Mouse (Mus musculus) T-helper 1 cell (primary cell): ENCODE results near the gene Wdr63.
"Not testable (repeated sequence)": the region's sequence is repeated elsewhere in the genome, so short reads cannot be mapped to it uniquely, and the experiment has no call there.

Experiments
- in situ Hi-C: fragments of 300-600 bp; cut with MboI, MseI; formaldehyde crosslinking; loops from one replicate; pipeline ENCODE4 v1.15.1; 2025; ENCODE audit warnings: high pct_unique_total_duplicates

Wdr63 gene

DNA sequence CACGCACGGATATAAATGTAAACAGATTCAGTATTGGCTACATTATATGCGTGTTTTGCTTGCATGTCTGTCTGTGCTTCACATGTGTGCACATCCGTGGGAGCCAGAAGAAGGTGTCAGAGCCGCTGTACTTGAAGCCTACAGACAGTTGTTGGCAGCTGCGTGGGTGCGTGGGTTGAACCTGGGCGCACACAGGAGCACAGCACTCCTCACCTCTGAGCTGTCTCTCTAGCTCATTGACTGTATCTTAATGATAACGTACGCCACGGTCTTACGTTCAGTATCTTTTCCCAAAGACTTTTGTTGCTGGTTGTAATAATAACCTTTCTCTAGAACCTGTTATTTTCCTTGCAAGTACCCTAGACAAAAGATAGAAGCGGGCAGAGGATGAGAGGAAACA lies 91.0 kb downstream of the Wdr63 start:
- in situ Hi-C loops: no loop called here

DNA sequence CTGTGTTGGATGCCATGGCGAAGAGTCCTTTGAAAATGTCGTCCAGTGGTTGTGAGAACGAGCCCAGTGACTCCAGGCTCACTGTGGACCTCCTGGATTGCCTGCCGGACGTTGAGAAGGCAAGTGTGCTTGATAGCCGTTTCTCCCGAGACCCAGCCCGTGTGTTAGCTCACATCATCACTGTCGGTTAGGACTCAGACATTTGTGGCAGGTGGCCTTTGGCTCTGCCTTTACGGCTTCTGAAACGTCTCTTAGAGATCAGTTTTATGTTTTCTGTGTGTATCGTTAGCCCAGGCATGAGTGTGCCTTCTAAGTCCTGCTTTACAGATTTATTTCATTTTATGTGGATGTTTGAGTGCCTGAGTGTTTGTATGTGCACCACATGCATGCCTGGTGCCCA lies 93.6 kb downstream of the Wdr63 start:
- in situ Hi-C loops: no loop called here

DNA sequence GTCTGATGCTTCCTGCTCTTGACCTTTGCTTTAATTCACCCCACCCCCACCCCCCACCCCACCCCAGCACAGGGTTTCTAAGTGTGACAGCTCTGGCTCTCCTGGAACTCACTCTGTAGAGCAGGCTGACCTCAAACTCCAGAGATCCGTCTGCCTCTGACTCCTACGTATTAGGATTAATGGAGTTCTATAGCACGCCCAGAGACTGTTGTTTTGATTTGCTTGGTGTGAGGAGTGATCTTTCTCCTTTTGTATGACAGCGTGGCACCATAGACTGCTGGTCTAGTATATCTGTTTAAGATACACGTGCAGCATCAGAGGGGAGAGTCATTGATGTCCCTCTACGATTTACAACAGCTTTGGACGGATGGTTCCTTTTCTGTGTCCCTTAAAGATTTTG lies 94.4 kb downstream of the Wdr63 start:
- in situ Hi-C loops: no loop called here

DNA sequence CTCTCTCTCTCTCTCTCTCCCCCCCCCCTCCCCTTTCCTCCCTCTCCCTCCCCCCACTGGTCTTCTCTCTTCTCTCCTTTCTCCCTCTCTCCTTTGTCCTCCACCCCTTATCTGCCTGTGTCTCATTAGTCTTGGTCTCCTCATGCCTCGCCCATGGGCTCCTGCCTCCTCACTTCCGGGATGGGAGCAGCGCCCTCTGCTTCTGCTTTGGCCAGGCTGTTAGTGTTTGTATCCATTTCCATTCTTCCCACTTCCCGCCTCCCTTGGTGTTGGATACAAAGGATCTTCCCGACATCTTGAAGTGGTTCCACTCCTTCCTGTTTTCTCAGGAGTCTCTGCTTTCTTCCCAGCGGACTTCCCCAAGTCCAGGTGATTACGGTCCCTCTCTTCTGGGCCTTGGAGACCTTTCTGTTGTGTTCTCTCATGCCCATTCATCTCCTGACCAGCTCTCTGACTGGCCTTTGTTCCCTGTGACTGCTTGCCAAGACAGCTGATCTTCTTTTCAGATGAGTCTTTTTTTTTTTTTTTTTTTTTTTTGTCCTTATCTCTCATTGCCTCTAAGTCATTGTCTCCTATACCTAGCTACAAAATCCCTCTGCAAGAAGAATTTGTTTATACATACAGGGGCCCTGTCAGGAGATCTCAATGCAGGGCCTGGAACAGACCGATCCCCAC lies 96.2 kb downstream of the Wdr63 start:
- in situ Hi-C loops: no loop called here

DNA sequence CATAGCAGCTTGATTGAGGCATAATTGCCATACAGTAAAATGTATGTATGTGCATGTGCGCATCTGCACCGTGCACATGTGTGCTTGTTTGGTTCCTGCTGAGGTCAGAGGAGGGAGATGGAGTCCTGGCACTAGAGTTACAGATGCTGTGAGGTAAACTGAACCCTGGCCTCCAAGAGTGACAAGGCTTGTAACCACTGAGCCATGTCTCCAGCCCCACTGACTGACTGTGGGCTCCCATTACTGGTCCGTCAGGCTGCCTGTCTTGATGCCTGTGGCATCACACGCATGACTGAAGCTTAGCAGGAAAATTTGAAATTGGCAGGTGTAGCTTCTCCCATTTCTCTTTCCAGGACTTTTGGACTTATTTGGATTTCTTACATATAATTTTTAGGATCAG lies 97.2 kb downstream of the Wdr63 start:
- in situ Hi-C loops: no loop called here

DNA sequence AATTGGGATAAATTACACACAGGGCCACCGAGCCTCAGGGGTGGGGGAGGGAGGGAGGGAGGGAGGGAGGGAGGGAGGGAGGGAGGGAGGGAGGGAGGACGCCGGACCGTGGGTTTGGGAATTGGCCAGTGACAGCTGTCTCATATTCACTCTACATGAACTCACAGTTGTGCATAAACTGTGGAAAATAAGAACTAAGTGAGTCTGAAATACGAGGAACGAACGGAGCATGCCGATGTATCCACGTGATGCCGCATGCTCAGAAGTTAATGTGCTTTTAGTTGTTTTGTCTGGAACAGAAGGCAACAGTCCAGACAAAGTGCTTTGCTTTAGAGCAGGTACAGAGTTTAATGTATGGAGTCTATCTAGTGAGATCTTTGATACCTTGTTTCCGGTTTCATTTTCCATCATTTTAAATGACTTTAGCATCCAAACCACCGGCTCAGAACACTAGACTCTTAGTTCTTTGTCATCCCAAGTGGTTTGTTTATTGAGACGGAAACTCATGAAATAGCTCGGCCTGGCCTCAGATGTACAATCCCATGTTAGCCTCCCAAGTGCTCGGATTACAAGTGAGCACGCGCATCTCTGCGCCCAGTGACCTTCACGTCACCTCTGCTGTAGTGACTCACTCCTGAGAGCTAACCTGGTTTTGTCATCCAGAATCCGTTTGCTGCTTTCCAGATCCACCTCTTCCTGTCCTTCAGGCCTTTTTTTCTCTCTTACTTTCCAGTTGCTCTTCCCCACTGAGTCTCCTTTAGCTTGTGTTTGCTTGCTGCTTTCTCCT lies 97.9 kb downstream of the Wdr63 start:
- in situ Hi-C loops: no loop called here

DNA sequence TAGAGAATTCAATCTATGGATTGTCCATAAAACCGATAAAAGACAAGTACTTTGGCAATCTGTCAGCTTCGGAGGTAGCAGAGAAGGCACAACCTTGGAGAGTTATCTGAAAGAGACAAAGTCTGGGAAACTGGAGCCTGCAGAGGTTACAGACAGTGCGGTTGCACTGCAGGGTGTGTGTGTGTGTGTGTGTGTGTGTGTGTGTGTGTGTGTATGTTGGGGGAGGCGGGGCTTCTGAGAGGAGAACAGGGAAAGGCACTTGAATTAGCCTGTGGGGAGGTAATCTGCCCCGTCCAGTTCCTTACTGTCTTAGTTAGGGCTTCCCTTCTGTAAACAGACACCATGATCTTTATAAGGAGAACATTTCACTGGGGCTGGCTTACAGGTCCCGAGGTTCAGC lies 100.1 kb downstream of the Wdr63 start:
- in situ Hi-C loops: no loop called here

DNA sequence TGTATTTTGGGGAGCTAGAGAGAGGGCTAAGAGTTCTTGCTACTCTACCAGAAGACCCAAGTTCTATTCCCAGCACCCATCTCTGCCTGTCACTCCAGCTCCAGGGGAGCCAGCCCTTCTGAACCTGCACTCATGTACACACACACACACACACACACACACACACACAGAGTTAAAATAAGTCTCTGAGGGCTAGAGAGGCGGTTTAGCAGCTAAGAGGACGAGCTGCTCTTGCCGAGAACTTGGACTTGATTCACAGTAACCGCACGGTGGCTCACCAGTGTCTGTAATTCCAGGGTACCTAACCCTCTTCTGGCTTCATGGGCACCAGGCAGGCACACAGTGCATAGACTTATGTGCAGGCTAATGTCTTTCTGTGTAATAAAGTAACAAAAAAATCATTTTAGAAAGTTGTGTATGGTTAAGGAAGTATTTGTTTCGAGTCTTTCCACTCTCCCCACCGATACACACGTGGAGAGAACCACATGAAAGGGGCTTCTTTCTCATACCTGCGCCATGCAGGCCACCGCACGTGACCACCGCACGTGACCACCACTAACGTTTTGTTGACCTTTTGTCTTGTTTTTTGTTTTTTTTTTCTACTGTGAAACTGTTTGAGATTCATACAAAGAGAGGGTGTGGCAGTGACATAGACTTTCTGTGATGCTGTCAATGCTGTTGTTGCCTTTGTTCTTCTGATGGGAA lies 103.4 kb downstream of the Wdr63 start:
- in situ Hi-C loops: no loop called here

DNA sequence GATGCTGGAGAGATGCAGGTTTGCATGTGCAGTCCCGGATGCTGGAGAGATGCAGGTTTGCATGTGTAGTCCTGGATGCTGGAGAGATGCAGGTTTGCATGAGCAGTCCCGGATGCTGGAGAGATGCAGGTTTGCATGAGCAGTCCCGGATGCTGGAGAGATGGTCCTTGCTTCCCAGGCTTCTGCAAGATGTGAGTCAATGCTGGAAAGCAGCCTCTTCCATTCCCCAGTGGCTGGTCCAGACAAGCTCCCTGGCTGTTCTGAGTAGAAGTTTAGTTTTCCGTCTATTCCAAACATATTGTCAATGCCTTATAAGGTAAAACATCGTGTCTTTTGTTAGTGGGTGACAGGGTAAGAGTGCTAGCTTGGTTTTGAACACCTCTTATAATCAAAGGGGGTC lies 111.4 kb downstream of the Wdr63 start:
- in situ Hi-C loops: not testable (repeated sequence)

DNA sequence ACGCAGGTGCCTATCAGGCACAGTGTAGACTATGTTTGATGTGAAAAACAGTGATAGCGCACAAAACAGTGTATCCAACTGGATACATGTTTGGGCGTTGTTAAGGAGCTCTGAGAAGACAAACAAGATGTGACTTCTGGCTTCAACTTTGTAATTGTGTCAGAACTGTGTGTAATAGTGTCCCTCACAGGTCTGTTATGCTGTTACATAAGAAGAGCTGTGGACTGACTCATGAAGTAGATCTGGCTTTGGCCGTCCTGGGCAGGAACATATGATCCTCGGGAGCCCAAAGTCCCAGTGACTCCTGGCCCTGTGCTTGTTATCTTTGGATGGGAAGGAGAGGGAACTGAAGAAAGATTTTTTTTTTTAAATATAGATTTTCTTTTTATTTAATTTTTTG lies 112.4 kb downstream of the Wdr63 start:
- in situ Hi-C loops: no loop called here

DNA sequence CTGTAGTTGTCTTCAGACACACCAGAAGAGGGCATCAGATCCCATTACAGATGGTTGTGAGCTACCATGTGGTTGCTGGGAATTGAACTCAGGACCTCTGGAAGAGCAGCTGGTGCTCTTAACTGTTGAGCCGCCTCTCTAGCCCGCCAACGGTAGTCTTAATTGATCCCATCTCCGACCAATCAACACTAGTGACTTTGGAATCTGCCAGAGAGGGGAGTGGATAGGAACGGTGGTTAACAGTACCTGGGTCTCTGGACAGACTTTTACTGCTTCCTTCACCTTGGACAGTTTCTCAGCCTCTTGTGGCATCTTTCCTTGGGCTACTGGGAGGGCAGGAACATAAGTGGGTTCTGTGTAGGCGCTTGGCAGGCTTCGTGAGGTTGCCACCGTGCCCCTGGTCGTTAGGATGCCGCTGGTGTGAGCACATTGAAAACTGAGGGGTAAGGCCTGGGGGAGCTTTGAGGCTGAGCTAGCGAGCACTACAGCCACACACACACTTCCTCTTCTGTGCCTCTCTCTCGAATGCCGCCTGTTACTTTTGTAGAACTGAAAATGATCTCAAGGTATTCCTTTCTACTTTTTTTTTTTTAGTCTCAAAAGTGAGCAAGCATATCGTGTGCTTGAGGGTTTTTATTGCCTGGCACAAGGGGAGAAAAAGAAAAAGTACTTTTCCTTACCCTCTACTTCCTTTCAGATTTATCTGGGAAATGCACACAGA lies 114.3 kb downstream of the Wdr63 start:
- in situ Hi-C loops: no loop called here

DNA sequence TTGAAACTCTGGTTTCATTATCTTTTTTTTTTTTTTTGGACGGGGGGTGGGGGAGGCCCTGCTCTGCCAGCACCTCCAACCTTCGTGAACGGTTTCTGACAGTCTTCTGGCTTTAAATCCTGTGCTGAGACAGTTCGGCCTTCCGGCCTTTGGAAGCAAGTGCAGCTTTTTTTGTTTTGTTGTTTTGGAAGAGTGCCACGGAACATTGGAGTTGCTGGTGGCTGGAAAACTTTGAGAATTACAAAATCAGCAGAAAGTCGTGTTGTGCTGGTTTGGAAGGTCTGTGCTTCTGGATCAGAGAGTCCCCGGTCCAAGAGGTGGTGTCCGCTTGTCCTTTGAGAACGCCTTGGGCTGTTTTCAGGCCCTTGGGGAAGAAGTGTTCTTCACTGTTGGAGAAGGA lies 115.1 kb downstream of the Wdr63 start:
- in situ Hi-C loops: no loop called here

DNA sequence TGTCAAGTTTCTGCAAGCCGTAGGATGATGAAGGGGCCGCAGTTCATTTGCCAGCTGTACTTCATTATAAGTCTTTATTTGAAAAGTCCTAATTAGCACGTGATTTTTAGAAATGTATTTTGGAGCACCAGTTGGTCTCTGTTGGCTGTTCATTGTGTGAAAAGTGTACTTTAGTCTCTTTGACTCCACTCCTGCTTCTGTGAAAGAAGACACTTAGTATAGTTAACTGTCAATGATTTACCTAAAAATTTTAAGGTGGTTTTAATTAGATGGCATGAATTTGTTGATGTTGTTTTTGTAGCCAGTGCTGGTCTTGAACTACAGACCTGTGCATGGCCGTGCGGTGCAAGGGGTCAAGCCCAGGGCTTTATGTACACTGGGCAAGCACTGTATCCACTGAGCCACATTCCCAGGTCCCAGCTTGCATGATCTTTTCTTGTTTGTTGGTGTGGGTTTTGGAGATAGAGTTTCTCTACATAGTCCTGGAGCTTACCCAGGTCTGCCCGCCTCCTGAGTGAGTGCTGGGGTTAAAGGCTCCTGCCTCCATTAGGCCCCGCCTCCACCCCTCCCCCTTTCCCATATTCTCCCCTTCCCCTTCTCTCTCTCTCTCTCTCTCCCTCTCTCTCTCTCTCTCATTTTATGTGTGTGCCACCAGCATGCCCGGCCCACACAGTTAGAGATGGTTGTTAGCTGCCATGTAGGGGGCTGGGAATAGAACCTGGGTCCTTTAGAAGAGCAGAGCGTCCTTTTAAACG lies 115.8 kb downstream of the Wdr63 start:
- in situ Hi-C loops: no loop called here

DNA sequence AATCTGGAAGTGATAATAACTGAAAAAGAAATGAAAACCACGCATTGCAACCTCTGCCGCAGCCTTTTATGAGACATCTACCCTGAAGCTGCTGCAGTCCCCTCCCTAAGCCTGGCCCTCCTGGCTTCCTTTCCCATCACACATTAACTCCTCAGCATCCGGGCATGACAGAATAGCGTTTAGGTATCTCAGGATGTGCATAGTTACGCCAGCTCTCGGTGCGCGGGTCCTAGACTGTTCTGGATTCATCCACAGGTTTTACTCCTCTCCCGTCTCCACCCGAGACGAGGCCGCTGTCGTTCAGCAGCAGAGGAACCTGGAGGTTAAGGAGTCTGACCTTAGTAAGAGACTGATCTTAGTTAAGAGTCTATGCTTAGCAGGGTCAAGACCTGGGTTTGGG lies 116.8 kb downstream of the Wdr63 start:
- in situ Hi-C loops: no loop called here
